Mouse (Mus musculus) embryonic facial prominence, embryonic 15.5 days (tissue): ENCODE data around the gene Ston1. TPM values are rescaled to one million over a fixed set of nuclear protein-coding genes. Genes with fewer than 3 reads are reported as not detected.
A peak's percentile ranks its signal among the peaks of the same experiment; 100 is the strongest.

Source experiments
- ATAC-seq: fragments of 200-750 bp; cut with Nextera tagmentation; 2 replicates; pipeline ENCODE4 v1.8.0; 2017; ENCODE audit warnings: low read depth, moderate TSS enrichment; ENCODE audit not compliant: insufficient number of reproducible peaks, low FRiP score, low TSS enrichment
- H3K27ac ChIP-seq: fragments of 300-500 bp; sonication (generic); replicated peaks from 2 replicates; pipeline ENCODE4 v1.5.1; 2015; ENCODE audit warnings: mild to moderate bottlenecking, inconsistent platforms
- H3K27me3 ChIP-seq: fragments of 300-500 bp; sonication (generic); 2 replicates; pipeline ENCODE4 v1.6.1; 2015; ENCODE audit warnings: inconsistent platforms
- H3K36me3 ChIP-seq: fragments of 300-500 bp; sonication (generic); 2 replicates; pipeline ENCODE4 v1.6.1; 2015; ENCODE audit warnings: mild to moderate bottlenecking, inconsistent platforms
- H3K4me1 ChIP-seq: fragments of 300-500 bp; sonication (generic); 2 replicates; pipeline ENCODE4 v1.6.1; 2015; ENCODE audit warnings: inconsistent platforms
- H3K4me2 ChIP-seq: fragments of 300-500 bp; sonication (generic); replicated peaks from 2 replicates; pipeline ENCODE4 v1.6.1; 2015; ENCODE audit warnings: mild to moderate bottlenecking, inconsistent platforms
- H3K4me3 ChIP-seq: fragments of 300-500 bp; sonication (generic); replicated peaks from 2 replicates; pipeline ENCODE4 v1.5.1; 2015; ENCODE audit warnings: mild to moderate bottlenecking, inconsistent platforms
- H3K9ac ChIP-seq: fragments of 300-500 bp; sonication (generic); 2 replicates; pipeline ENCODE4 v1.6.1; 2015; ENCODE audit warnings: inconsistent platforms
- H3K9me3 ChIP-seq: fragments of 300-500 bp; sonication (generic); replicated peaks from 2 replicates; pipeline ENCODE4 v1.6.1; 2016; ENCODE audit warnings: inconsistent platforms
- WGBS: fragments of 180-500 bp; shearing (Covaris S2); methylation state at CpG from one replicate; pipeline ENCODE4 v1.1.7; 2015; 5-methylcytosine and 5-hydroxymethylcytosine counted together
- polyA plus RNA-seq: library from polyadenylated mRNA; unstranded; fragments of >200 nt; fragmentation: Nextera tagmentation; extraction: Ambion mirVana; gene quantifications from 2 replicates; pipeline ENCODE4 v1.2.1, GENCODE M21; 2015

Ston1 gene
- polyA plus RNA-seq, 1 experiment from 2014 or later, result 5.9 TPM

DNA sequence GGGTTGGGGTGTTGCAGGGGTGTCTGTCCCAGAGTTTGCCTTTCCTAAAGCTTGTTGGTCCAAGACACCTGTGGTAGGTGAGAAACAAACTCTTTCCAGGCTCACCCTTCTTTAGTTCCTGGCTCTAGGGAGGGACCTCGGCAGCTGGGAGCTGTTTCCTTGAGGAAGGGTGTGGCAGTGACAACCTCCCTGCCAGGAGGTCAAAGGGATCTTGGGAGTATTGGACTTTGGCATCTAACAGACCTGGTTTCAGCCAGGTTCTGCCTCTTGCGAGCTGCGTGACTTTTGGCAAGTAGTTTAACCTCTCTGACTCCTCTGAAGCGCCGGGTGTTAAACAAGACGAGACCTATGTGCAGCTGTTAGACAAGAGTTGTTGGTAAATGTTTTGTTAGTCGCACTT is 29.7 kb downstream of the Ston1 start:
- no peak for ATAC-seq
- Histone ChIP-seq H3K27me3 (no peaks in the 10 kb centered on the region), H3K4me3 (no peak overlapping the region), H3K4me2 (peak overlapping the region; percentile 29), H3K36me3 (peaks cover 9% of the 10 kb centered on the region; the same call in 1 of the 2 replicates), H3K9ac (no peak overlapping the region), H3K9me3 (no peaks in the 10 kb centered on the region), H3K27ac (peak overlapping the region; percentile 86), H3K4me1 (peaks cover 69% of the 10 kb centered on the region)
- 66% methylated on average over 7 of the region's 7 CpGs for WGBS

DNA sequence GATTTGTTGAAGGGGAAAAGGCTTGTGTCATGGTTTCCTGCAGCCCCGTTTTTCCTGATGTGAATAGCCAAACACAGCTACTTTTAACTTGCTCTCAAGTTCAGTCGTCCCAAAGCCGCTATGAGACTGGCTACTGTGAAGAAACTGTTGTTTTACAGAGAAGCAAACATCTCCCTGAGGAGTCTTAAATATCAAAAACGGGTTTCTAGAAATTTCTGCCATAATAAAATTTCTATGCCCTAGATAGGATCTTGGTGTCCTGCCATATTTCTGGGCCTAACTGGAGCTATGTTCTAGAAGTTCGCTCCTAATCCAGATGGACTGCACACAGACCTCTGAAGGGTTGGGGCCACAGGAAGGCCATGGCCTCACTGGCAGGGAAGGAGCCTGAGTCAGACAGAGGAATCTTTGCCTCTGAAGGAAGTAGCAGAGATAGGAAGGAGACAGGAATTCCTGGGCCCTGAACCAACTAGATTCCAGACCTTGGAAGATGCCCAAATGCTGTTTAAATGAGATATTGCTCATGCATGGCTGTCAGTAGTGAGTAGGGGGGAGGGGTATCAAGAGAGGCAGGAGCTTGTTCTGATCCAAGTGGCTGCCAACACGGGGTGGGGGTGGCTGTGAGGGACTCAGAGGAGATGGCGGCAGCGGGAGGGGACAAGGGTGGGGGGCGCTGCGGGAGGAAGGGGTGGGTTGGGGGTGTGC is 31.3 kb downstream of the Ston1 start:
- no peaks in the 10 kb centered on the region for H3K36me3 ChIP-seq
- no peak overlapping the region for H3K4me3 ChIP-seq
- WGBS, result 28% methylated on average over 10 of the region's 10 CpGs
- peak overlapping the region; percentile 32 for H3K4me2 ChIP-seq
- H3K27ac ChIP-seq, result peak overlapping the region; percentile 96
- no peaks in the 10 kb centered on the region for H3K27me3 ChIP-seq
- peaks cover 71% of the 10 kb centered on the region for H3K4me1 ChIP-seq
- no peak overlapping the region for H3K9ac ChIP-seq
- ATAC-seq, result peak; percentile 22
- H3K9me3 ChIP-seq, result no peaks in the 10 kb centered on the region

DNA sequence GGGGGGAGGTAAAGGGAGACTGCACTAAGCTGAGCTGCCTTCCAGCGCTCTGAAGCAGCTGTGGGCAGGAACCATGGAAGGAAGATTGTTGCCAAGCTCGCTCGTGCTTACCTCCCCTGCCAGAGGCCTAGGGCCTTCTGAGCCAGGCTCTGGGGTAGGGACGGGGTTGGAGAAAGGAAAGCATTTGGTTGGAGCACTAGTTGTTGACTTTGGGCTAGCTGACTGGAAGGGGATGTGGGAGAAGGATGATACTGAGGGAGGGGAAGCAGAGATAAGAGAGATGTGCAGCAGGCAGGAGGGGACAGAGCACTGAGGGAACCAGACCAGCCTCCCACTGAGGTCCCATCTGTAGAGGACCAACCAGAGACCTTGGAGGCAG is 31.9 kb downstream of the Ston1 start:
- H3K27me3 ChIP-seq, result no peaks in the 10 kb centered on the region
- WGBS, result 7% methylated on average over 4 of the region's 4 CpGs
- H3K4me3 ChIP-seq, result no peak overlapping the region
- no peaks in the 10 kb centered on the region for H3K9me3 ChIP-seq
- H3K36me3 ChIP-seq, result no peaks in the 10 kb centered on the region
- peak overlapping the region; percentile 96 for H3K27ac ChIP-seq
- no peak overlapping the region for H3K9ac ChIP-seq
- H3K4me1 ChIP-seq, result peaks cover 71% of the 10 kb centered on the region
- peak overlapping the region; percentile 32 for H3K4me2 ChIP-seq
- peak; percentile 44 for ATAC-seq

DNA sequence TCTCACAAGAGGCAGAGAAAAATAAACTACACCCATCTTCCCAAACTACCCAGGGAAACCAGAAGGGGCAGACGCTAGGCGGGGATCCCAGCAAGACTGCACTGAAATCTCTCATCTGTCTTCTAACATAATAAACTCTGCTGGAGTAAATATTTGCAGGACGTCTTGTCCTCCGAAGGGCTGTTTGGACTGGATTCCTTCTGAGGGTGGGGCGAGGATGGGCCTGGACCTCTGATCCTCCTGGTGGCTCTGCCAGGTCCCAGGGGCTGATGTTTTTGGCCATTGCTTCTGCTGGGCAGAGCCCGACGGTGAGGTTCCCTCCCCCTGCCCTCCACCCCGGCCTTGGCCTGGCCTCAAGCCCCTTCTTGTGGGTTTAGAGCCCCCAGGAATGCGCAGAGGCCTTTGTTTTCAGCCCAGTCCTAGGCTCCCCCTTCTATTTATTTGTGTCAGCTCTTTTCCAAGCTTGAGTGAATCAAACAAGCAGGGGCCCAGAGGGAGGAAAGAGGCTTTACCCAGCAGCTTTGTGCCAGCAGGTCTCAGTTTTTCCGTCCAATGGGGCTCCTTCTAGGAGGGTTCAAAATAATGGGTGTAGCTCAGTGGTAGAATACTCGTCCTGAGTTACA is 32.6 kb downstream of the Ston1 start:
- Histone ChIP-seq H3K9me3 (no peaks in the 10 kb centered on the region), H3K27me3 (no peaks in the 10 kb centered on the region), H3K36me3 (no peaks in the 10 kb centered on the region), H3K9ac (no peak overlapping the region), H3K27ac (peak overlapping the region; percentile 96), H3K4me2 (peak overlapping the region; percentile 32), H3K4me3 (0 out of 2 replicates have a peak overlapping the region, but pooled peaks have one; percentile 5), H3K4me1 (peaks cover 71% of the 10 kb centered on the region)
- WGBS, result 18% methylated on average over 11 of the region's 11 CpGs
- peak; percentile 63 for ATAC-seq

DNA sequence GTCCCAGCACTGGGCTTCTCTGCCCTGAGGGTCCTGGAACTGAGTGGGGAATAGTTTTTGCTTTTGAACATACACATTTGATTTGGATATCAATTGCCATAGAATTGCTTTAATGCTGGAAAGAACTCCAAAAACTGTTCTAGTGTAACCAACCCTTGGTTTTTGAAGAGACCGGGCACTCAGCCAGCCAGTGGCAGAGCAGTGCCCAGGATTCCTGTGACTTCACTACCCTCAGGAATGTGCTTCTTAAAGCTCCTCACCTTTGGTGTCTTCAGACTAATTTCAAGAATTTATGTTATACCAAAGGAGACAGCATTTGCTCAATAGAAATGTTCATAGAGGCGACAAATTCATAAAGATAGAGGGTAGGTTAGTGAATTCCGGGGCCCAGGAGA is 33.1 kb downstream of the Ston1 start:
- Histone ChIP-seq H3K9ac (no peak overlapping the region), H3K4me3 (no peak overlapping the region), H3K9me3 (no peaks in the 10 kb centered on the region), H3K27me3 (no peaks in the 10 kb centered on the region), H3K27ac (peak overlapping the region; percentile 96), H3K4me2 (no peak overlapping the region), H3K4me1 (peaks cover 66% of the 10 kb centered on the region), H3K36me3 (0 out of 2 replicates have a peak, but pooled peaks cover 5% of the 10 kb centered on the region)
- ATAC-seq, result no peak
- 34% methylated on average over 3 of the region's 3 CpGs for WGBS

DNA sequence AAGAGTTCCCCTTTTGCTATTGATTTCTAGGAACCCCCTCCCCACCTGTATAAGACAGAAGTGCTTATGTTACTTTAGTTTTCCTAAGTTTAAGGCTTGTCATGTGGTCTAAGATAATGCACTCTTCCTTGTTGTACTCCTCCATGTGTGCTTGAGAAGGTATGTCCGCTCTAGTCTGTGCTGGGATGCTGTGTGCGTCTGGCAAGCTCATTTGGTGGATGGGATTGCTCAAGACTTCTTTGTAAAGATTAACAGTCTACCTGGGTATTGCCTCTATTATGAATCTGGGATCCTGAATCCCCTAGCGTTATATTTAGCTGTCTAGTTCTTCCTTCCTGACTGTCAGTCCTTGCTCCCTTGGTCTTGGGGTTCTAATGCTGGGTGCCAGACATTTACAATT is 35.1 kb downstream of the Ston1 start:
- Histone ChIP-seq H3K4me1 (peaks cover 56% of the 10 kb centered on the region), H3K4me2 (no peak overlapping the region), H3K9me3 (no peaks in the 10 kb centered on the region), H3K9ac (no peak overlapping the region), H3K4me3 (no peak overlapping the region), H3K36me3 (peaks cover 16% of the 10 kb centered on the region; the same call in 1 of the 2 replicates), H3K27me3 (no peaks in the 10 kb centered on the region), H3K27ac (no peak overlapping the region)
- ATAC-seq, result no peak
- WGBS, result 84% methylated on average over 3 of the region's 3 CpGs

DNA sequence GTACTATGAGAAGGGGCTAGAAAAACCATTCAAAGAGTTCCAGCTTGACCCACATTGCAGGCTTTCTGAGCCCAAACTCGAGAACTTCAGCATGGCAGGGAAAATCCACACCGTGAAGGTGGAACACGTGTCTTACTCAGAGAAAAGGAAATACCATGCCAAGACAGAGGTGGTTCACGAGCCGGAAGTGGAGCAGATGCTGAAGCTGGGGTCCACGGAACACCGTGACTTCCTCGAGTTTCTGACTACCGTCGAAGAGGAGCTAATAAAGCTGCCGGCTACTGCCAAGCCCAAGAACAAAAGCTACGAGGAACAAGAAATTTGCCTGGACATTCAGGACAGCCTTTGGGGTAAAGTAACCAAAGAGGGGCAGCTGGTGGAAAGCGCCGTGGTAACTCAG is 38.6 kb downstream of the Ston1 start:
- Histone ChIP-seq H3K4me2 (no peak overlapping the region), H3K9me3 (no peaks in the 10 kb centered on the region), H3K4me3 (no peak overlapping the region), H3K4me1 (peaks cover 26% of the 10 kb centered on the region), H3K27me3 (no peaks in the 10 kb centered on the region), H3K9ac (no peak overlapping the region), H3K27ac (no peak overlapping the region; the same call in 1 of the 2 replicates), H3K36me3 (peaks cover 16% of the 10 kb centered on the region; the same call in 1 of the 2 replicates)
- ATAC-seq, result no peak
- WGBS, result 57% methylated on average over 14 of the region's 14 CpGs

DNA sequence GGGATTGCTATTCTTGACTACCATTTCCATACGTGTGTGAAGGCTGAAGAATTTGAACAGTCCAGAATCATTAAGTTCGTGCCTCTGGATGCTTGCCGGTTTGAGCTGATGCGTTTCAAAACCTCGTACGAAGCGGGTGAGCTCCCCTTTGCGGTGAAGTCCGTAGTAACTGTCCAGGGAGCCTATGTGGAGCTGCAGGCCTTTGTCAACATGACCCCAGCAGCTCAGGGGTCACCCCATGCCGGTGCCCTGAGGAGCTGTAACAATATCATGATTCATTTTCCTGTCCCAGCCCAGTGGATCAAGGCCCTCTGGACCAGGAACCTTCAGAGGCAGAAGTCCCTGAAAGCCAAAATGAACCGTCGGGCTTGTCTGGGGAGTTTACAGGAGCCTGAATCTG is 39.1 kb downstream of the Ston1 start:
- H3K27me3 ChIP-seq, result no peaks in the 10 kb centered on the region
- H3K36me3 ChIP-seq, result peaks cover 16% of the 10 kb centered on the region; the same call in 1 of the 2 replicates
- H3K4me3 ChIP-seq, result no peak overlapping the region
- peaks cover 21% of the 10 kb centered on the region for H3K4me1 ChIP-seq
- H3K9me3 ChIP-seq, result no peaks in the 10 kb centered on the region
- H3K27ac ChIP-seq, result no peak overlapping the region; the same call in 1 of the 2 replicates
- WGBS, result 42% methylated on average over 12 of the region's 12 CpGs
- ATAC-seq, result peak; percentile 47; the same call in 1 of the 2 replicates
- H3K4me2 ChIP-seq, result no peak overlapping the region
- no peak overlapping the region for H3K9ac ChIP-seq

DNA sequence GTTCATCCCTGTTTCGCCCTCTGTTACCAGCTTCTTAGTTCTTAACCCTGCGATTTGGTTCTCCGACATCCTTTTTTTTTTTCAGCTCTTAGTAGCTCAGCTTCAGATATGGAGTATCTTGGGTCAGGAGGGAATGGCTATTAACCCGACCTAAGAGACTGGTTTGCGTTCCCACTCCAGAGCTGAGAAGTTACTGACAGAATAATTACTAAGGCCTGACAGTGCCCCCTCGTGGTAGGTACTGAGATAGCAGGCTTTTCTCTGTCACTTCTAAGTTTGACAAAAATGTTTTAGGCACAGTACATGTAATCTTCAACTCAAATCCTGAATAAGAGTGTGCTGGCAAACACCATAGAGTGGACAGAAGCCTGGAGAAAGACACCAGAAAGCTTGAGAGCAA is 43.5 kb downstream of the Ston1 start:
- Histone ChIP-seq H3K4me1 (peaks cover 11% of the 10 kb centered on the region), H3K4me2 (no peak overlapping the region), H3K36me3 (peaks cover 20% of the 10 kb centered on the region; the same call in 1 of the 2 replicates), H3K27me3 (no peaks in the 10 kb centered on the region), H3K9me3 (no peaks in the 10 kb centered on the region), H3K4me3 (no peak overlapping the region), H3K27ac (no peak overlapping the region), H3K9ac (no peak overlapping the region)
- ATAC-seq, result no peak
- WGBS, result 26% methylated on average over 6 of the region's 6 CpGs

DNA sequence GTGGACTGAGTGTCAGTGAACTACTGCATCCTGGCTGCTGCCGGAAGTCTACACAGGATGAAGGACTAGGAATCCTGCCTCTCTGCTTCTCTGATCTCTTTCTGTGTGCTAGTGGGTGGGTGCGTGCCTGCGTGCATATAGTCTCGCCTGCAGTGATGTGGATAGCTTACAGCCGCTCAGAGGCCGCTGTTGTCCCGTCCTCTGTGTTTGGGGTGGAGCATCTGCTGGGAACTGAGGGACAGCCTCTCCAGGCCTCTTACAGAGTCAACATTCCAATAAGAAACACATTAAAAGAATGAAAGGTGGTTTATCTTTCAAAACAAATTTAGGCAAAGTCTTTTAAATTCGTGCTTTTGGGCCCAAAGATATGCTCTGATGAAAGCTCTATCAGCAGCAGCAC is 44.4 kb downstream of the Ston1 start:
- Histone ChIP-seq H3K27ac (peak overlapping the region; percentile 60; the same call in 1 of the 2 replicates), H3K36me3 (peaks cover 21% of the 10 kb centered on the region; the same call in 1 of the 2 replicates), H3K4me1 (peaks cover 4% of the 10 kb centered on the region; the same call in 1 of the 2 replicates), H3K4me3 (no peak overlapping the region), H3K9ac (no peak overlapping the region), H3K4me2 (no peak overlapping the region), H3K27me3 (no peaks in the 10 kb centered on the region), H3K9me3 (no peaks in the 10 kb centered on the region)
- ATAC-seq, result no peak
- 73% methylated on average over 8 of the region's 8 CpGs for WGBS

DNA sequence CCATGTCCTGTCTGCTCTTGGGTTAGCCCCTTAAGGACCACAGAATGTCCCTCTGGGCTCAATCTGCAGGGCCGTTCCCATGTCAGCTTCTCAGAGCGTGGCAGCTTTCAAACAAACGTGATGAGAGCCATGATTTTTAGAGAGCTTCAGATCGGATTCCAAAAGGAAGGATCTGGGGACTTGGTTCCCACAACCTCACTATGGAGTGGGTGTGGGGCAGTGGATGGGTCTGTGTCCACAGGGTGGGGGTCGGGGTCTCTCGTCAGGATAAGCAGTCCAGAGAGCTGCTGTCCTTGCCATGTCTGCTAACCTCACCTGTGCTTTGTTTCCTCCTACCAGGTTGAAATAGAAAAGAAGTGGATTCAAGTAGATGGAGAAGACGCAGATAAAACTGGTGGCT is 47.4 kb downstream of the Ston1 start:
- H3K27ac ChIP-seq, result no peak overlapping the region
- H3K4me3 ChIP-seq, result no peak overlapping the region
- no peaks in the 10 kb centered on the region for H3K9me3 ChIP-seq
- no peak overlapping the region for H3K9ac ChIP-seq
- no peak for ATAC-seq
- H3K27me3 ChIP-seq, result no peaks in the 10 kb centered on the region
- peaks cover 33% of the 10 kb centered on the region for H3K36me3 ChIP-seq
- no peak overlapping the region for H3K4me2 ChIP-seq
- H3K4me1 ChIP-seq, result peaks cover 4% of the 10 kb centered on the region; the same call in 1 of the 2 replicates
- 83% methylated on average over 7 of the region's 7 CpGs for WGBS
